Mouse (Mus musculus) forebrain, embryonic 16.5 days (tissue): ENCODE data around the gene Gm20458. TPM values are rescaled to one million over a fixed set of nuclear protein-coding genes. Genes with fewer than 3 reads are reported as not detected.

Source experiments
- ATAC-seq: fragments of 200-750 bp; cut with Nextera tagmentation; 2 replicates; pipeline ENCODE4 v1.8.0; 2017; ENCODE audit warnings: mild to moderate bottlenecking, moderate library complexity
- H3K27ac ChIP-seq: fragments of 300-500 bp; sonication (generic); 2 replicates; pipeline ENCODE4 v1.5.1; 2014; ENCODE audit warnings: low read length, control low read depth
- H3K27me3 ChIP-seq: fragments of 300-500 bp; sonication (generic); replicated peaks from 2 replicates; pipeline ENCODE4 v1.6.1; 2014; ENCODE audit warnings: low read length; ENCODE audit not compliant: control insufficient read depth, insufficient read depth
- H3K36me3 ChIP-seq: fragments of 300-500 bp; sonication (generic); 2 replicates; pipeline ENCODE4 v1.6.1; 2014; ENCODE audit not compliant: control insufficient read depth, insufficient read depth
- H3K4me1 ChIP-seq: fragments of 300-500 bp; sonication (generic); replicated peaks from 2 replicates; pipeline ENCODE4 v1.6.1; 2014; ENCODE audit warnings: low read length; ENCODE audit not compliant: control insufficient read depth, insufficient read depth
- H3K4me2 ChIP-seq: fragments of 300-500 bp; sonication (generic); 2 replicates; pipeline ENCODE4 v1.6.1; 2014; ENCODE audit warnings: mild to moderate bottlenecking, low read length, control low read depth
- H3K4me3 ChIP-seq: fragments of 300-500 bp; sonication (generic); replicated peaks from 2 replicates; pipeline ENCODE4 v1.5.1; 2014; ENCODE audit warnings: mild to moderate bottlenecking, low read length, control low read depth
- H3K9ac ChIP-seq: fragments of 300-500 bp; sonication (generic); replicated peaks from 2 replicates; pipeline ENCODE4 v1.6.1; 2014; ENCODE audit warnings: low read depth, low read length, control low read depth
- H3K9me3 ChIP-seq: fragments of 300-500 bp; sonication (generic); 2 replicates; pipeline ENCODE4 v1.6.1; 2016; ENCODE audit warnings: low read length; ENCODE audit not compliant: control insufficient read depth
- WGBS: fragments of 180-500 bp; shearing (Covaris S2); extraction: QIAGEN DNeasy Blood & Tissue Kit; methylation state at CpG from one replicate; pipeline ENCODE4 v1.1.7; 2014; 5-methylcytosine and 5-hydroxymethylcytosine counted together
- polyA plus RNA-seq: library from polyadenylated mRNA; unstranded; fragments of >200 nt; fragmentation: Nextera tagmentation; extraction: Ambion mirVana; gene quantifications from 2 replicates; pipeline ENCODE4 v1.2.1, GENCODE M21; 2015

The Gm20458 gene
- 9.8 and 11.4 TPM in 2 replicates for polyA plus RNA-seq

- Histone ChIP-seq H3K27me3 (no peaks in the 10 kb centered on the region), H3K27ac (peak within 1 kb of the TSS; percentile 80), H3K9ac (peak within 1 kb of the TSS; percentile 79), H3K4me3 (peak within 1 kb of the TSS; percentile 76), H3K4me1 (peaks cover 13% of the 10 kb centered on the region), H3K4me2 (peak within 1 kb of the TSS; percentile 85), H3K9me3 (no peaks in the 10 kb centered on the region), H3K36me3 (peaks cover 10% of the 10 kb centered on the region; the same call in 1 of the 2 replicates)
- under 1% methylated on average over 73 of the region's 79 CpGs for WGBS
- ATAC-seq = peak; percentile 99
Measured at GRCm38 (mm10) chr2:164460745-164461551, at the start of gene Gm20458. Gene Gm20458, plus strand, starts transcription at chr2:164460967.

- Histone ChIP-seq H3K36me3 (no peaks in the 10 kb centered on the region), H3K27ac (no peak overlapping the region), H3K27me3 (peaks cover 10% of the 10 kb centered on the region; the same call in 1 of the 2 replicates), H3K9me3 (no peaks in the 10 kb centered on the region), H3K4me2 (peak overlapping the region; percentile 38), H3K9ac (0 out of 2 replicates have a peak overlapping the region, but pooled peaks have one; percentile 19), H3K4me3 (peak overlapping the region; percentile 10), H3K4me1 (0 out of 2 replicates have a peak, but pooled peaks cover 3% of the 10 kb centered on the region)
- 21% methylated on average over 28 of the region's 28 CpGs for WGBS
- no peak for ATAC-seq
Measured at GRCm38 (mm10) chr2:164414167-164414566, 46.6 kb upstream of the Gm20458 start.

GRCm38 (mm10) chr2:164414581-164414980, 46.2 kb upstream of the Gm20458 start:
- H3K4me3 ChIP-seq = no peak overlapping the region; the same call in 1 of the 2 replicates
- H3K9ac ChIP-seq = 0 out of 2 replicates have a peak overlapping the region, but pooled peaks have one; percentile 19
- peaks cover 6% of the 10 kb centered on the region; the same call in 1 of the 2 replicates for H3K27me3 ChIP-seq
- H3K4me2 ChIP-seq = peak overlapping the region; percentile 38
- 0 out of 2 replicates have a peak, but pooled peaks cover 3% of the 10 kb centered on the region for H3K4me1 ChIP-seq
- ATAC-seq = no peak
- WGBS = 72% methylated on average over 10 of the region's 10 CpGs
- no peaks in the 10 kb centered on the region for H3K9me3 ChIP-seq
- no peak overlapping the region for H3K27ac ChIP-seq
- H3K36me3 ChIP-seq = no peaks in the 10 kb centered on the region

- Histone ChIP-seq H3K36me3 (no peaks in the 10 kb centered on the region), H3K4me3 (no peak overlapping the region), H3K9me3 (no peaks in the 10 kb centered on the region), H3K27me3 (peaks cover 4% of the 10 kb centered on the region; the same call in 1 of the 2 replicates), H3K9ac (no peak overlapping the region), H3K27ac (no peak overlapping the region), H3K4me1 (0 out of 2 replicates have a peak, but pooled peaks cover 3% of the 10 kb centered on the region), H3K4me2 (no peak overlapping the region)
- ATAC-seq = no peak
- 1% methylated on average over 2 of the region's 2 CpGs for WGBS
Measured at GRCm38 (mm10) chr2:164417198-164417597, 43.6 kb upstream of the Gm20458 start.

GRCm38 (mm10) chr2:164418308-164418875, 42.4 kb upstream of the Gm20458 start:
- H3K9ac ChIP-seq = no peak overlapping the region
- H3K27ac ChIP-seq = no peak overlapping the region
- 36% methylated on average over 3 of the region's 3 CpGs for WGBS
- ATAC-seq = no peak
- H3K4me3 ChIP-seq = no peak overlapping the region
- no peak overlapping the region for H3K4me2 ChIP-seq
- no peaks in the 10 kb centered on the region for H3K36me3 ChIP-seq
- H3K27me3 ChIP-seq = peaks cover 4% of the 10 kb centered on the region; the same call in 1 of the 2 replicates
- H3K4me1 ChIP-seq = 0 out of 2 replicates have a peak, but pooled peaks cover 3% of the 10 kb centered on the region
- H3K9me3 ChIP-seq = no peaks in the 10 kb centered on the region

GRCm38 (mm10) chr2:164419489-164419888, 41.3 kb upstream of the Gm20458 start:
- H3K4me1 ChIP-seq = no peaks in the 10 kb centered on the region
- H3K9ac ChIP-seq = no peak overlapping the region
- no peak overlapping the region for H3K4me3 ChIP-seq
- H3K4me2 ChIP-seq = no peak overlapping the region
- H3K27ac ChIP-seq = no peak overlapping the region
- no peaks in the 10 kb centered on the region for H3K36me3 ChIP-seq
- H3K9me3 ChIP-seq = no peaks in the 10 kb centered on the region
- peaks cover 1% of the 10 kb centered on the region; the same call in 1 of the 2 replicates for H3K27me3 ChIP-seq
- no peak for ATAC-seq
- WGBS = 4% methylated on average over 3 of the region's 3 CpGs

- no peak for ATAC-seq
- Histone ChIP-seq H3K9me3 (no peaks in the 10 kb centered on the region), H3K27me3 (no peaks in the 10 kb centered on the region), H3K9ac (no peak overlapping the region), H3K4me3 (no peak overlapping the region), H3K4me2 (no peak overlapping the region), H3K27ac (no peak overlapping the region), H3K36me3 (no peaks in the 10 kb centered on the region), H3K4me1 (0 out of 2 replicates have a peak, but pooled peaks cover 2% of the 10 kb centered on the region)
- WGBS = 90% methylated on average over 7 of the region's 7 CpGs
Measured at GRCm38 (mm10) chr2:164421306-164421705, 39.5 kb upstream of the Gm20458 start.

GRCm38 (mm10) chr2:164421979-164422378, 38.8 kb upstream of the Gm20458 start:
- no peak overlapping the region for H3K4me2 ChIP-seq
- H3K4me1 ChIP-seq = 0 out of 2 replicates have a peak, but pooled peaks cover 2% of the 10 kb centered on the region
- no peaks in the 10 kb centered on the region for H3K9me3 ChIP-seq
- 84% methylated on average over 8 of the region's 8 CpGs for WGBS
- H3K9ac ChIP-seq = no peak overlapping the region
- H3K4me3 ChIP-seq = no peak overlapping the region
- ATAC-seq = no peak
- H3K36me3 ChIP-seq = no peaks in the 10 kb centered on the region
- H3K27ac ChIP-seq = no peak overlapping the region
- H3K27me3 ChIP-seq = no peaks in the 10 kb centered on the region
